Mouse (Mus musculus) CH12.LX (cell line): ENCODE measurements around the gene Tpd52l1. TPM values are rescaled to one million over a fixed set of nuclear protein-coding genes. Genes with fewer than 3 reads are reported as not detected.

Experiments
- DNase-seq: peaks from one replicate; pipeline ENCODE4 v3.0.0-alpha.2; 2013; ENCODE audit errors: extremely low read depth
- H3K27ac ChIP-seq: 2 replicates; pipeline ENCODE4 v1.5.1; 2012; ENCODE audit warnings: low read depth, mild to moderate bottlenecking, control low read depth, moderate library complexity; ENCODE audit not compliant: insufficient read depth
- H3K27me3 ChIP-seq: replicated peaks from 2 replicates; pipeline ENCODE3; 2012; ENCODE audit warnings: inconsistent platforms
- H3K36me3 ChIP-seq, 2 experiments: replicated peaks in 1 of 2; 2 replicates each; pipeline versions ENCODE3 to v1.6.1; 2012; ENCODE audit warnings: inconsistent platforms in 1 of 2, low read length in 1 of 2, mild to moderate bottlenecking in 1 of 2, mixed read lengths in 1 of 2, moderate library complexity in 1 of 2; ENCODE audit not compliant: control insufficient read depth in 1 of 2, insufficient read depth in 1 of 2
- H3K4me1 ChIP-seq, 2 experiments: 2 replicates each; pipeline ENCODE4 v1.6.1; 2012; ENCODE audit warnings: inconsistent platforms in 1 of 2, moderate library complexity in 1 of 2; ENCODE audit not compliant: insufficient read depth in 2 of 2, control insufficient read depth in 1 of 2
- H3K4me2 ChIP-seq: 2 replicates; pipeline ENCODE4 v1.6.1; 2012; ENCODE audit warnings: low read depth, mild to moderate bottlenecking, control low read depth; ENCODE audit not compliant: poor library complexity, insufficient read depth, severe bottlenecking
- H3K4me3 ChIP-seq, 3 experiments: fragments of 150-350 bp in 1 of 3; sonication (generic) in 1 of 3; replicated peaks in 1 of 3; 2 replicates each; pipeline versions ENCODE3 to v1.5.1; 2011 to 2012; ENCODE audit warnings: low read depth in 2 of 3, low read length in 2 of 3, mild to moderate bottlenecking in 2 of 3, moderate library complexity in 2 of 3, control low read depth in 1 of 3, improper control_type of control experiment in 1 of 3, inconsistent platforms in 1 of 3, mixed read lengths in 1 of 3; ENCODE audit not compliant: poor library complexity in 1 of 3
- H3K79me2 ChIP-seq: replicated peaks from 2 replicates; pipeline ENCODE4 v1.6.1; 2012; ENCODE audit warnings: mild to moderate bottlenecking, moderate library complexity; ENCODE audit not compliant: control insufficient read depth, poor library complexity, insufficient read depth, severe bottlenecking; ENCODE audit errors: extremely low read depth
- H3K9ac ChIP-seq: 2 replicates; pipeline ENCODE4 v1.6.1; 2012; ENCODE audit warnings: low read depth, mild to moderate bottlenecking, control low read depth, moderate library complexity; ENCODE audit not compliant: insufficient read depth
- H3K9me3 ChIP-seq: replicated peaks from 2 replicates; pipeline ENCODE3; 2012; ENCODE audit warnings: low read length, inconsistent platforms, mixed read lengths
- CHD1 ChIP-seq: IDR thresholded peaks from 2 replicates; pipeline ENCODE4 v1.6.1; 2012; ENCODE audit warnings: low read depth, low read length, improper control_type of control experiment, inconsistent platforms
- CHD2 ChIP-seq: IDR thresholded peaks from 2 replicates; pipeline ENCODE4 v1.6.1; 2011; ENCODE audit warnings: low read length, improper control_type of control experiment
- E2F4 ChIP-seq: IDR thresholded peaks from 2 replicates; pipeline ENCODE4 v1.6.1; 2011; ENCODE audit warnings: low read depth, low read length, improper control_type of control experiment; ENCODE audit not compliant: insufficient replicate concordance
- ELF1 ChIP-seq: IDR thresholded peaks from 2 replicates; pipeline ENCODE4 v1.6.1; 2014; ENCODE audit warnings: low read depth, mild to moderate bottlenecking, inconsistent platforms, low read length, improper control_type of control experiment
- EP300 ChIP-seq: IDR thresholded peaks from 2 replicates; pipeline ENCODE4 v1.6.1; 2011; ENCODE audit warnings: low read length, improper control_type of control experiment
- ETS1 ChIP-seq: conservative IDR thresholded peaks from 2 replicates; pipeline ENCODE4 v1.6.1; 2012; ENCODE audit warnings: low read depth, mild to moderate bottlenecking, inconsistent platforms, low read length, improper control_type of control experiment, moderate library complexity
- GABPA ChIP-seq: IDR thresholded peaks from 2 replicates; pipeline ENCODE4 v1.6.1; 2012; ENCODE audit warnings: low read depth, low read length, improper control_type of control experiment, inconsistent platforms; ENCODE audit not compliant: insufficient replicate concordance
- JUN ChIP-seq: IDR thresholded peaks from 2 replicates; pipeline ENCODE4 v1.6.1; 2011; ENCODE audit warnings: low read depth, mild to moderate bottlenecking, low read length, improper control_type of control experiment, moderate library complexity; ENCODE audit not compliant: insufficient read depth
- KAT2A ChIP-seq: IDR thresholded peaks from 2 replicates; pipeline ENCODE4 v1.6.1; 2012; ENCODE audit warnings: low read length, improper control_type of control experiment, inconsistent platforms; ENCODE audit not compliant: insufficient replicate concordance
- MAX ChIP-seq: IDR thresholded peaks from 2 replicates; pipeline ENCODE4 v1.6.1; 2011; ENCODE audit warnings: low read length, improper control_type of control experiment
- MEF2A ChIP-seq: IDR thresholded peaks from 2 replicates; pipeline ENCODE4 v1.6.1; 2014; ENCODE audit warnings: low read depth, mild to moderate bottlenecking, inconsistent platforms, low read length, improper control_type of control experiment, borderline replicate concordance
- MXI1 ChIP-seq: IDR thresholded peaks from 2 replicates; pipeline ENCODE4 v1.6.1; 2011; ENCODE audit warnings: mild to moderate bottlenecking, low read depth, low read length, improper control_type of control experiment
- MYC ChIP-seq: IDR thresholded peaks from 2 replicates; pipeline ENCODE4 v1.6.1; 2011; ENCODE audit warnings: low read depth, mild to moderate bottlenecking, improper control_type of control experiment, low read length
- PAX5 ChIP-seq: IDR thresholded peaks from 2 replicates; pipeline ENCODE4 v1.6.1; 2012; ENCODE audit warnings: low read length, inconsistent platforms, mixed read lengths
- RCOR1 ChIP-seq: conservative IDR thresholded peaks from 2 replicates; pipeline ENCODE4 v1.6.1; 2012; ENCODE audit warnings: low read depth, mild to moderate bottlenecking, inconsistent platforms, low read length, improper control_type of control experiment
- SIN3A ChIP-seq: IDR thresholded peaks from 2 replicates; pipeline ENCODE4 v1.6.1; 2012; ENCODE audit warnings: low read length, improper control_type of control experiment, inconsistent platforms
- SMC3 ChIP-seq: IDR thresholded peaks from 2 replicates; pipeline ENCODE4 v1.6.1; 2011; ENCODE audit warnings: low read depth, low read length, improper control_type of control experiment
- TBP ChIP-seq: conservative IDR thresholded peaks from 2 replicates; pipeline ENCODE4 v1.6.1; 2011; ENCODE audit warnings: low read depth, low read length, improper control_type of control experiment
- TCF12 ChIP-seq: IDR thresholded peaks from 2 replicates; pipeline ENCODE4 v1.6.1; 2014; ENCODE audit warnings: low read depth, mild to moderate bottlenecking, inconsistent platforms, low read length, improper control_type of control experiment
- UBTF ChIP-seq: IDR thresholded peaks from 2 replicates; pipeline ENCODE4 v1.6.1; 2012; ENCODE audit warnings: low read depth, mild to moderate bottlenecking, inconsistent platforms, low read length, improper control_type of control experiment, moderate library complexity
- USF1 ChIP-seq: IDR thresholded peaks from 2 replicates; pipeline ENCODE4 v1.6.1; 2014; ENCODE audit warnings: low read depth, mild to moderate bottlenecking, inconsistent platforms, low read length, improper control_type of control experiment
- USF2 ChIP-seq: conservative IDR thresholded peaks from 2 replicates; pipeline ENCODE4 v1.6.1; 2011; ENCODE audit warnings: low read depth, low read length, improper control_type of control experiment
- ZC3H11A ChIP-seq: IDR thresholded peaks from 2 replicates; pipeline ENCODE4 v1.6.1; 2012; ENCODE audit warnings: low read depth, mild to moderate bottlenecking, inconsistent platforms, low read length, improper control_type of control experiment
- ZKSCAN1 ChIP-seq: IDR thresholded peaks from 2 replicates; pipeline ENCODE4 v1.6.1; 2012; ENCODE audit warnings: low read depth, inconsistent platforms, low read length, improper control_type of control experiment, borderline replicate concordance
- ZNF384 ChIP-seq: IDR thresholded peaks from 2 replicates; pipeline ENCODE4 v1.6.1; 2012; ENCODE audit warnings: low read depth, low read length, improper control_type of control experiment, inconsistent platforms
- dilution Hi-C: fragments of 300-500 bp; cut with MboI; formaldehyde crosslinking; loops from 2 replicates; pipeline ENCODE4 v1.14.3; 2020; ENCODE audit warnings: low sequenced_read_pairs; ENCODE audit not compliant: extremely low pct_unique_long_range_greater_than_20kb, extremely low pct_ligation_motif_present
- in situ Hi-C: fragments of 300-500 bp; cut with MboI; formaldehyde crosslinking; loops from 3 replicates; pipeline ENCODE4 v1.14.3; 2019; ENCODE audit warnings: low sequenced_read_pairs, low pct_ligation_motif_present, low pct_unique_long_range_greater_than_20kb, mixed read lengths
- polyA plus RNA-seq: library from polyadenylated mRNA; unstranded; fragments of >175 nt; gene quantifications from 2 replicates; pipeline ENCODE4 v1.2.1, GENCODE M21; 2012; ENCODE audit warnings: low read depth; ENCODE audit not compliant: insufficient read length
- total RNA-seq, 2 experiments: library from RNA; depleted of rRNA; stranded (reverse); fragments of 300-350 nt in 1 of 2; fragments of >200 nt in 1 of 2; gene quantifications; 2 replicates each; pipeline ENCODE4 v1.2.3; 2012 to 2014

Tpd52l1 gene
- total and polyA plus RNA-seq, 3 experiments = not detected

DNA sequence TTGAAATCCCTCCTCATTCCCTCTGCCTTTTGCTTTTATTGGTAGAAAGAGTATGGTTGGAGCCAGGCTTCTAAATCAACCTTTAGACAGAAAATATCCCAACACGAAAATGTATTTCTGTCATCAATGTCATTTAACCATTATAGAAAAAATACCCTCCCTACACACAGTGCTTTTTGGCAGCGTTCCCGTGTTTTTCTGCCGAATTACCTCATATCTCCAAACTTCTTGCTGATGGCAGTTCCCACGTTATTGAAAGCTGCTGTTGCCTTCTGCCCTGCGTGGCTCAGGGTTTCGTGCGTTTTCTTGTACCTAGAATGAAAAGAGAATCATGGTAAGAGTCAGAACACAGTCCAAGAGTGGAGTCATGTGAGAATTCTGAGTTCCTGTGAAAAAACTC lies 99.4 kb downstream of the Tpd52l1 start:
- H3K36me3 ChIP-seq = no peaks in the 10 kb centered on the region
- no peaks in the 10 kb centered on the region for H3K79me2 ChIP-seq
- no peaks in the 10 kb centered on the region for H3K4me1 ChIP-seq
- H3K4me2 ChIP-seq = no peak overlapping the region
- TF ChIP-seq MXI1 (no peak), CHD2 (no peak), E2F4 (no peak), CHD1 (no peak), JUN (no peak), EP300 (no peak), ZC3H11A (no peak), PAX5 (no peak), ETS1 (no peak), RCOR1 (no peak), ZNF384 (no peak), GABPA (no peak)
- TF ChIP-seq, all 38 proteins: peak for 0
- no peak overlapping the region for H3K4me3 ChIP-seq
- no peak overlapping the region for H3K9ac ChIP-seq
- no peak for DNase-seq
- no peaks in the 10 kb centered on the region for H3K27me3 ChIP-seq
- in situ Hi-C loops = no loop called here
- H3K9me3 ChIP-seq = no peaks in the 10 kb centered on the region
- no peak overlapping the region for H3K27ac ChIP-seq
- dilution Hi-C loops = no loop called here

DNA sequence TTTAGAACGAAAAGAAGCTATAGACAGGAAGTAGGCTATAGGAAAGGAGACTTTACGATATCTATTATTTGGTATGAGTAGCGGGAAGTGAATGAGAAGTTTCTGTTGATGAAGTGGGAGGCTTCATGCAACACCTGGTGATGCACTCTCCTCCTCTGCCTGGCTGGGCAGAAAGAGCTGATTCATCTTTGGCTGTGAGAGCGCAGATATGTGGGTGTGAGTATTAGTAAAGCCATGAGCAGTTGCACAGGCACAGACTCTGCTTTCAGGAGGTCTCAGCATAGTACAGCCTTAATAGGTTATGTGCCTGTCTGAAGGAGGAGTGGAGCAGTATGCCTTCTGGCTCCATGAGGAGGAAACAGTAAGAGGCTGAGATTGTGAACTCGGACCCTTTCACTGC lies 109.3 kb downstream of the Tpd52l1 start:
- Histone ChIP-seq H3K9ac (no peak overlapping the region), H3K36me3 (no peaks in the 10 kb centered on the region), H3K4me1 (no peaks in the 10 kb centered on the region), H3K9me3 (no peaks in the 10 kb centered on the region), H3K27me3 (no peaks in the 10 kb centered on the region), H3K27ac (no peak overlapping the region), H3K4me2 (no peak overlapping the region), H3K79me2 (no peaks in the 10 kb centered on the region), H3K4me3 (no peak overlapping the region)
- dilution Hi-C loops = no loop called here
- in situ Hi-C loops = no loop called here
- no peak for DNase-seq
- TF ChIP-seq ZC3H11A (no peak), UBTF (no peak)
- TF ChIP-seq, all 38 proteins: peak for 0

DNA sequence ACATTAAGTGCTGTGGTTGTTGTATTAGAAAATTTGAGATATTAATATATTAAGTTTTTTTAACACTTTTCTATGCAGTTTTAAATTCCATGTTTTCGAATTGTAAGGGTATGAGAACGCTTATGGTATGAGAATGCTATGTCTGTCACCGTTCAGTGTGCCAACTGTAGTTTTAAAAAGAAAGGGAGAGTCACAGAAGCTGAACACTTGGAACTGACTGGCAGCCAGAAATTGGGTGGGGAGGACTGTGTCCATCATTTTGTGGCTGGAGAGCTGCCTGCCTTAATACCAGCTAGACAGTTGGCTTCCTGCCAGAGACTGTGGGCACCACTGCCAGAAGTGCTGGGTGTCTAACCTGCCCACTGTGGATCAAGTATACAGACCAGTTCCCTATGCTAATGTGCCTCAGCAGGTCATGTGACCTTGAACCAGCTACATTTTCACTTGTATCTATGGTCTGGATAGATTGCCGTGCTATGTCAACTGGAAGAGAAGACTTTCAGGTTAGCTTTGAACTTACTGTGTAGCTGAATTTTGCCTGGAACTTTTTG lies 114.5 kb downstream of the Tpd52l1 start:
- Histone ChIP-seq H3K9me3 (no peaks in the 10 kb centered on the region), H3K79me2 (no peaks in the 10 kb centered on the region), H3K4me2 (no peak overlapping the region), H3K27ac (no peak overlapping the region), H3K27me3 (no peaks in the 10 kb centered on the region), H3K4me1 (peaks cover 0 to 15% of the 10 kb centered on the region in 2 experiments; a peak in 2 of 4 replicates), H3K36me3 (peaks cover 12 to 23% of the 10 kb centered on the region in 2 experiments), H3K4me3 (no peak overlapping the region), H3K9ac (no peak overlapping the region)
- dilution Hi-C loops = no loop called here
- in situ Hi-C loops = no loop called here
- TF ChIP-seq MYC (no peak), USF2 (no peak), TBP (no peak), SIN3A (no peak), ZNF384 (no peak), TCF12 (no peak), MAX (no peak), E2F4 (no peak), ZKSCAN1 (no peak), ZC3H11A (no peak), USF1 (no peak; the same call in 1 of the 2 replicates), ELF1 (no peak), KAT2A (no peak), SMC3 (no peak), MEF2A (no peak)
- no peak for DNase-seq
